ENCODE assay signal across 13 mouse cellular contexts in genomic region chr7:83660273-83660691, GRCm38 (mm10). TPM values are rescaled to one million over a fixed set of nuclear protein-coding genes. Genes with fewer than 3 reads are reported as not detected.
A peak's percentile ranks its signal among the peaks of the same experiment; 100 is the strongest.
DNase-seq lines count a peak whose midpoint lies in the region; ATAC-seq and TF ChIP-seq lines count a peak whose summit lies in the region.
"Had no signal": no experiment of that assay in that cellular context is flagged by ENCODE, and none has a peak within 500 bp of the region (broad histone marks: within the 10 kb centered on the region; RNA-seq: fewer than 3 reads in every experiment).

No protein-coding gene starts in this region.

- 78% methylated on average over 11 of the region's 11 CpGs for WGBS in lung, adult 2 months
- 95% methylated on average over 11 of the region's 11 CpGs for WGBS in hindbrain, embryonic 16.5 days

- no peaks in the 10 kb centered on the region for H3K27me3 ChIP-seq in hindbrain, embryonic 16.5 days (replicated peaks; ENCODE audit: control insufficient read depth, insufficient read depth, low read length)
- H3K27me3 ChIP-seq: forebrain, embryonic 15.5 days had no signal

- no peak overlapping the region for H3K4me3 ChIP-seq in lung, adult 2 months (replicated peaks; ENCODE audit: extremely low read depth, low read depth, low read length)
- no peak overlapping the region for H3K4me3 ChIP-seq in cortical plate, adult 2 months (ENCODE audit: insufficient read depth, low read length)
- no peak overlapping the region for H3K4me3 ChIP-seq in hindbrain, embryonic 16.5 days (ENCODE audit: low read length)
- H3K4me3 ChIP-seq: forebrain, embryonic 15.5 days had no signal

- peaks cover 7% of the 10 kb centered on the region; the same call in 1 of the 2 replicates for H3K4me1 ChIP-seq in lung, adult 2 months (ENCODE audit: control insufficient read depth, insufficient read depth, low read length)
- no peaks in the 10 kb centered on the region; the same call in 1 of the 2 replicates for H3K4me1 ChIP-seq in cortical plate, adult 2 months (ENCODE audit: control insufficient read depth, insufficient read depth, low read length)
- no peaks in the 10 kb centered on the region for H3K4me1 ChIP-seq in hindbrain, embryonic 16.5 days (ENCODE audit: control insufficient read depth, insufficient read depth, low read depth, low read length)
- H3K4me1 ChIP-seq: forebrain, embryonic 15.5 days had no signal

- no peak overlapping the region for H3K4me2 ChIP-seq in hindbrain, embryonic 16.5 days (ENCODE audit: low read length)
- H3K4me2 ChIP-seq: forebrain, embryonic 15.5 days; heart, embryonic 11.5 days had no signal

- no peaks in the 10 kb centered on the region for H3K36me3 ChIP-seq in hindbrain, embryonic 16.5 days (ENCODE audit: control insufficient read depth, insufficient read depth, low read length)
- H3K36me3 ChIP-seq: forebrain, embryonic 15.5 days had no signal

- no peak overlapping the region for H3K27ac ChIP-seq in cortical plate, adult 2 months (ENCODE audit: insufficient read depth, low read length)
- no peak overlapping the region for H3K27ac ChIP-seq in hindbrain, embryonic 16.5 days (ENCODE audit: low read depth, low read length)
- H3K27ac ChIP-seq: forebrain, embryonic 15.5 days had no signal

- TF ChIP-seq CTCF in lung, adult 2 months (IDR thresholded peaks at IDR 0.05; ENCODE audit: insufficient read depth, low read length): no peak
- TF ChIP-seq CTCF in cortical plate, adult 2 months (IDR thresholded peaks at IDR 0.05; ENCODE audit: extremely low read depth, insufficient read depth, low read length): peak; percentile 18; the same call in 1 of the 2 replicates

- TF ChIP-seq POLR2A in lung, adult 2 months (IDR thresholded peaks at IDR 0.05; ENCODE audit: borderline replicate concordance, extremely low read depth, low read depth, low read length): no peak
- no peak for TF ChIP-seq POLR2A in cortical plate, adult 2 months (IDR thresholded peaks at IDR 0.05; ENCODE audit: extremely low read depth, insufficient read depth, low read length)

- H3K9ac ChIP-seq in hindbrain, embryonic 16.5 days (ENCODE audit: low read depth, low read length): no peak overlapping the region
- H3K9ac ChIP-seq: forebrain, embryonic 15.5 days had no signal

- H3K9me3 ChIP-seq in hindbrain, embryonic 16.5 days (ENCODE audit: control insufficient read depth, low read length): no peaks in the 10 kb centered on the region
- H3K9me3 ChIP-seq: forebrain, embryonic 15.5 days had no signal

- peak; percentile 38 for DNase-seq in cerebellum, adult 18-20 months
- DNase-seq in cerebellum, adult 11 months: no peak
- DNase-seq in lung, postnatal 25 days (ENCODE audit: low spot score): peak; percentile 42
- DNase-seq in lung, adult 2 months: no peak
- DNase-seq in thymus, postnatal 10 days (ENCODE audit: low spot score in 2 of 2): peak; percentile 66 to 76
- DNase-seq in ovary, postnatal 36 days (ENCODE audit: low spot score): no peak
- DNase-seq: kidney, adult 18-20 months; lung, postnatal 14 days; right cerebral cortex, postnatal 25 days had no signal

- ATAC-seq in hindbrain, embryonic 16.5 days: no peak
- ATAC-seq: forebrain, embryonic 15.5 days had no signal

RNA-seq across cellular contexts. Expression of gene Stard5, which starts 28.5 kb away (rescaled TPM):
- 9.0 and 14.3 TPM in 2 replicates for polyA plus RNA-seq in lung, adult 2 months (2012; rRNA removed)
- 10.1 and 11.6 TPM in 2 replicates for polyA plus RNA-seq in cortical plate, adult 2 months (2012; rRNA removed)
- polyA plus RNA-seq in hindbrain, embryonic 16.5 days (2015; fragmentation: Nextera tagmentation; extraction: Ambion mirVana): 6.6 and 7.3 TPM in 2 replicates

Comparison
In these comparisons a context has a peak if more than half of its experiments do, and no peak if none do; other contexts are left out.
1. DNase-seq: peak in cerebellum, adult 18-20 months (2 of 2), lung, postnatal 25 days (single experiment) and thymus, postnatal 10 days (2 of 2); none in cerebellum, adult 11 months (single experiment), lung, adult 2 months (single experiment) and ovary, postnatal 36 days (single experiment).